Mouse (Mus musculus): ENCODE measurements around the gene Col5a1. TPM values are rescaled to one million over a fixed set of nuclear protein-coding genes. Genes with fewer than 3 reads are reported as not detected.

Col5a1 gene
- total and polyA plus RNA-seq, 2 experiments from 2014 or later, result 8.0 to 23.6 TPM

- Histone ChIP-seq H3K4me1 (ENCODE audit: insufficient read depth, low read length) (no peaks in the 10 kb centered on the region), H3K27ac (no peak overlapping the region), H3K9me3 (ENCODE audit: low read length) (no peaks in the 10 kb centered on the region), H3K27me3 (ENCODE audit: insufficient read depth, low read length) (no peaks in the 10 kb centered on the region), H3K36me3 (ENCODE audit: insufficient read depth, low read length) (no peaks in the 10 kb centered on the region), H3K4me3 (ENCODE audit: low read length) (no peak overlapping the region), H3K4me2 (ENCODE audit: low read depth, low read length) (no peak overlapping the region), H3K9ac (replicated peaks; ENCODE audit: low read length) (no peak overlapping the region)
- WGBS, result 85% methylated on average over 9 of the region's 9 CpGs
- ATAC-seq (no peak), DNase-seq (ENCODE audit: low spot score) (no peak)
- TF ChIP-seq CTCF (IDR thresholded peaks at IDR 0.05; ENCODE audit: low read depth), result no peak
Observed at GRCm38 (mm10) chr2:28044920-28045598, 158.8 kb downstream of the Col5a1 start.

- Histone ChIP-seq H3K27ac (no peak overlapping the region), H3K4me1 (ENCODE audit: insufficient read depth, low read length) (no peaks in the 10 kb centered on the region), H3K4me3 (ENCODE audit: low read length) (no peak overlapping the region), H3K9ac (replicated peaks; ENCODE audit: low read length) (no peak overlapping the region), H3K36me3 (ENCODE audit: insufficient read depth, low read length) (no peaks in the 10 kb centered on the region), H3K9me3 (ENCODE audit: low read length) (no peaks in the 10 kb centered on the region), H3K4me2 (ENCODE audit: low read depth, low read length) (no peak overlapping the region), H3K27me3 (ENCODE audit: insufficient read depth, low read length) (no peaks in the 10 kb centered on the region)
- WGBS, result 76% methylated on average over 6 of the region's 6 CpGs
- ATAC-seq (no peak), DNase-seq (ENCODE audit: low spot score) (no peak)
- no peak for TF ChIP-seq CTCF (IDR thresholded peaks at IDR 0.05; ENCODE audit: low read depth)
Observed at GRCm38 (mm10) chr2:28046311-28046710, 160.1 kb downstream of the Col5a1 start.

- Histone ChIP-seq H3K27ac (no peak overlapping the region), H3K36me3 (ENCODE audit: insufficient read depth, low read length) (no peaks in the 10 kb centered on the region), H3K4me2 (ENCODE audit: low read depth, low read length) (no peak overlapping the region), H3K27me3 (ENCODE audit: insufficient read depth, low read length) (no peaks in the 10 kb centered on the region), H3K9me3 (ENCODE audit: low read length) (no peaks in the 10 kb centered on the region), H3K4me1 (ENCODE audit: insufficient read depth, low read length) (no peaks in the 10 kb centered on the region), H3K4me3 (ENCODE audit: low read length) (no peak overlapping the region), H3K9ac (replicated peaks; ENCODE audit: low read length) (no peak overlapping the region)
- TF ChIP-seq CTCF (IDR thresholded peaks at IDR 0.05; ENCODE audit: low read depth), result no peak
- DNase-seq (ENCODE audit: low spot score) (no peak), ATAC-seq (no peak)
- 80% methylated on average over 7 of the region's 7 CpGs for WGBS
Observed at GRCm38 (mm10) chr2:28047092-28047491, 160.9 kb downstream of the Col5a1 start.

GRCm38 (mm10) chr2:28059922-28060321 lies 173.7 kb downstream of the Col5a1 start:
- no peak for TF ChIP-seq CTCF (IDR thresholded peaks at IDR 0.05; ENCODE audit: low read depth)
- no peaks in the 10 kb centered on the region for H3K9me3 ChIP-seq (ENCODE audit: low read length)
- no peak overlapping the region for H3K9ac ChIP-seq (replicated peaks; ENCODE audit: low read length)
- 100% methylated on average over 1 of the region's 1 CpGs for WGBS
- H3K4me1 ChIP-seq (ENCODE audit: insufficient read depth, low read length), result no peaks in the 10 kb centered on the region
- no peaks in the 10 kb centered on the region for H3K36me3 ChIP-seq (ENCODE audit: insufficient read depth, low read length)
- H3K27me3 ChIP-seq (ENCODE audit: insufficient read depth, low read length), result no peaks in the 10 kb centered on the region
- DNase-seq (ENCODE audit: low spot score), result no peak
- ATAC-seq, result no peak
- no peak overlapping the region for H3K4me2 ChIP-seq (ENCODE audit: low read depth, low read length)
- no peak overlapping the region for H3K4me3 ChIP-seq (ENCODE audit: low read length)
- no peak overlapping the region for H3K27ac ChIP-seq

GRCm38 (mm10) chr2:28063711-28064338 lies 177.6 kb downstream of the Col5a1 start:
- no peak overlapping the region for H3K27ac ChIP-seq
- no peak overlapping the region for H3K4me3 ChIP-seq (ENCODE audit: low read length)
- no peaks in the 10 kb centered on the region for H3K9me3 ChIP-seq (ENCODE audit: low read length)
- 88% methylated on average over 4 of the region's 4 CpGs for WGBS
- no peak for DNase-seq (ENCODE audit: low spot score)
- peaks cover 6% of the 10 kb centered on the region for H3K4me1 ChIP-seq (ENCODE audit: insufficient read depth, low read length)
- H3K36me3 ChIP-seq (ENCODE audit: insufficient read depth, low read length), result no peaks in the 10 kb centered on the region
- ATAC-seq, result no peak
- no peak overlapping the region for H3K9ac ChIP-seq (replicated peaks; ENCODE audit: low read length)
- H3K4me2 ChIP-seq (ENCODE audit: low read depth, low read length), result no peak overlapping the region
- no peak for TF ChIP-seq CTCF (IDR thresholded peaks at IDR 0.05; ENCODE audit: low read depth)
- no peaks in the 10 kb centered on the region for H3K27me3 ChIP-seq (ENCODE audit: insufficient read depth, low read length)

- WGBS, result 80% methylated on average over 7 of the region's 7 CpGs
- no peak for ATAC-seq
Observed at GRCm38 (mm10) chr2:28064339-28065080, 178.3 kb downstream of the Col5a1 start.

More at GRCm38 (mm10) chr2:28064339-28065080, 178.3 kb downstream of the Col5a1 start:
- Histone ChIP-seq H3K9ac (replicated peaks; ENCODE audit: low read length) (no peak overlapping the region), H3K4me2 (ENCODE audit: low read depth, low read length) (no peak overlapping the region), H3K36me3 (ENCODE audit: insufficient read depth, low read length) (no peaks in the 10 kb centered on the region), H3K9me3 (ENCODE audit: low read length) (no peaks in the 10 kb centered on the region), H3K27ac (no peak overlapping the region), H3K4me1 (ENCODE audit: insufficient read depth, low read length) (peaks cover 7% of the 10 kb centered on the region), H3K4me3 (ENCODE audit: low read length) (no peak overlapping the region), H3K27me3 (ENCODE audit: insufficient read depth, low read length) (no peaks in the 10 kb centered on the region)
- TF ChIP-seq CTCF (IDR thresholded peaks at IDR 0.05; ENCODE audit: low read depth), result no peak
- DNase-seq (ENCODE audit: low spot score), result no peak

All from hindbrain, postnatal 0 days (tissue).